Mouse (Mus musculus): ENCODE results near the gene Nkiras2. TPM values are rescaled to one million over a fixed set of nuclear protein-coding genes. Genes with fewer than 3 reads are reported as not detected.

The Nkiras2 gene
- polyA plus RNA-seq, 1 experiment from 2014 or later, result 57.6 TPM

Other genes starting within 250 kb of the Nkiras2 start
- 133 and 139 TPM in 2 replicates for gene Jup, start 221.5 kb upstream of the Nkiras2 start, polyA plus RNA-seq (2015; fragmentation: Nextera tagmentation; extraction: Ambion mirVana)
- 44.1 and 45.4 TPM in 2 replicates for gene P3h4, start 204.4 kb upstream of the Nkiras2 start, polyA plus RNA-seq (2015; fragmentation: Nextera tagmentation; extraction: Ambion mirVana)
- gene Fkbp10, start 203.5 kb upstream of the Nkiras2 start, polyA plus RNA-seq (2015; fragmentation: Nextera tagmentation; extraction: Ambion mirVana), result 84.2 and 86.6 TPM in 2 replicates
- gene Nt5c3b, start 177.4 kb upstream of the Nkiras2 start, polyA plus RNA-seq (2015; fragmentation: Nextera tagmentation; extraction: Ambion mirVana), result 94.2 and 100 TPM in 2 replicates
- 0.35 and 0.47 TPM in 2 replicates for gene Klhl10, start 177.3 kb upstream of the Nkiras2 start, polyA plus RNA-seq (2015; fragmentation: Nextera tagmentation; extraction: Ambion mirVana)
- gene Klhl11, start 146.5 kb upstream of the Nkiras2 start, polyA plus RNA-seq (2015; fragmentation: Nextera tagmentation; extraction: Ambion mirVana), result 5.7 and 5.9 TPM in 2 replicates
- gene Acly, start 91.2 kb upstream of the Nkiras2 start, polyA plus RNA-seq (2015; fragmentation: Nextera tagmentation; extraction: Ambion mirVana), result 146 and 153 TPM in 2 replicates
- gene Ttc25, start 73.6 kb upstream of the Nkiras2 start, polyA plus RNA-seq (2015; fragmentation: Nextera tagmentation; extraction: Ambion mirVana), result 0.19 and 0.20 TPM in 2 replicates
- gene Cnp, start 44.3 kb upstream of the Nkiras2 start, polyA plus RNA-seq (2015; fragmentation: Nextera tagmentation; extraction: Ambion mirVana), result 32.1 and 34.4 TPM in 2 replicates
- gene Dnajc7, start 924 bp downstream of the Nkiras2 start, polyA plus RNA-seq (2015; fragmentation: Nextera tagmentation; extraction: Ambion mirVana), result 188 TPM in 2 replicates
- gene Zfp385c, start 73.2 kb downstream of the Nkiras2 start, polyA plus RNA-seq (2015; fragmentation: Nextera tagmentation; extraction: Ambion mirVana), result 0.11 TPM in 2 replicates
- gene Dhx58, start 85.0 kb downstream of the Nkiras2 start, polyA plus RNA-seq (2015; fragmentation: Nextera tagmentation; extraction: Ambion mirVana), result 2.7 and 3.2 TPM in 2 replicates
- gene Kat2a, start 93.2 kb downstream of the Nkiras2 start, polyA plus RNA-seq (2015; fragmentation: Nextera tagmentation; extraction: Ambion mirVana), result 48.2 and 51.9 TPM in 2 replicates
- 0.40 and 0.54 TPM in 2 replicates for gene Hspb9, start 94.6 kb downstream of the Nkiras2 start, polyA plus RNA-seq (2015; fragmentation: Nextera tagmentation; extraction: Ambion mirVana)
- 26.1 and 26.3 TPM in 2 replicates for gene Rab5c, start 119.0 kb downstream of the Nkiras2 start, polyA plus RNA-seq (2015; fragmentation: Nextera tagmentation; extraction: Ambion mirVana)
- 0.18 and 0.19 TPM in 2 replicates for gene Kcnh4, start 140.7 kb downstream of the Nkiras2 start, polyA plus RNA-seq (2015; fragmentation: Nextera tagmentation; extraction: Ambion mirVana)
- not detected in 2 replicates for gene Hcrt, start 143.7 kb downstream of the Nkiras2 start, polyA plus RNA-seq (2015; fragmentation: Nextera tagmentation; extraction: Ambion mirVana)
- 4.7 and 6.7 TPM in 2 replicates for gene Ghdc, start 151.7 kb downstream of the Nkiras2 start, polyA plus RNA-seq (2015; fragmentation: Nextera tagmentation; extraction: Ambion mirVana)
- gene Stat5b, start 231.5 kb downstream of the Nkiras2 start, polyA plus RNA-seq (2015; fragmentation: Nextera tagmentation; extraction: Ambion mirVana), result 24.2 and 26.8 TPM in 2 replicates
- gene Stat5a, start 240.1 kb downstream of the Nkiras2 start, polyA plus RNA-seq (2015; fragmentation: Nextera tagmentation; extraction: Ambion mirVana), result 5.5 and 6.0 TPM in 2 replicates

All from intestine, embryonic 15.5 days (tissue).